Mouse (Mus musculus): ENCODE measurements around the gene Abcb7.

Gene Abcb7

DNA sequence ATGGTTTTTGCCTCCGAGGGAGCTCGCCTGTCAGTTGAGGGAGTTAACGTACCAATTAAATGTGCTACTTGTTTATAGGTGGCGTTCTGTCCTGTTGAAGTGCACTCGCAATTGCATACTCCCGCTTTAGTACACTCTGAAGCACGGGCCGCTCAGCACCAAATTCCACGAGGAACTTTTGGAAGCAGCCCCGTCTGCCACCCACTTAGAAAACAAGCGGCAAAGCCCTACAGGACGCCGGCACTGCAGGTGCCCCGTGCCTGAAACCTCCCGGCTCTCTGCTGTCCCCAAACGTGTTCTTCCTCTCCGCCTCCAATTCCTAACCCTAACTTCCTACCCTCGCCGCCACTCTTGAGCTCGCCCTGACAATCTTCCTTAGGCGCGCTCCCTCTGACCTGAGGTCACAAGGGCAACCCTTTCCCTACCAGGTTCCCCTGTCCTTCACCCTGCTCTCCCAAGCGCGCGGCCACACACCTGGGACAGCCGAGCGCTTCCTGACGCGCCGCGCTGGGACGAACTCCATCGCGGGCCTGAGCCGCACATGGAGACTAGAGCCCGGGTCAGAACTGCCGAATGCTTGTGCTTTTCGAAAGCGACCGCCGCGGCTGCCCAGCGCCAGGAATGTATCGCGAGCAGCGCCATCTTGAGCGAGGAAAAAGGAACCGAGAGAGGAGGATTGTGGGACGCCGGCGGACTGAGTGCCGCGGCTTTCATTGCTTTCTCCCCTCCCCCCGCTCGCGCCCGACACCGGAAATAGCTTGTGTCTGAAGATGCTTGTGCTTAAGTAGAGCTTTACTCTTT lies at the start of gene Abcb7:
Gene Abcb7, minus strand, starts transcription at position 674 of the 801 bp plus-strand sequence.
- DNase-seq (ENCODE audit: low spot score in 2 of 2): peak; percentile 69 to 76

DNA sequence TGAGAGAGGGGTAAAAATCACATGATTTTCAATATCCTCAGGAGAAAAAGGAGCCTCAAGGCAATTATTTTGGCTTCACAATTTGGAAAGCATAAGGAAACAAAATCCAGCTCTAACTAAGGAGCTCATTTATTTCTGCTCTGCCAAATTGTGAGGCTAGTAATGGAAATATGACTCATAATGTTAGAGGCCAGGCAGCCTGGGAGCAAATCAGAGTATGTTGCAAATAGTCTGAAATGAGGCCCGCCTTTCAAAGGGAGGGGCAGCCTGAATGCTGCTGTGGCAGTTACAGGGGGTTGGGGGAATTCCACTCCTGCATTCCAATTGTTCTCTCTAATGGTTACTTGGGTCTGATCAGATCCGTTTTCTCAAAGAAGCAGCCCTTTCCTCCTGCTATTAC lies 48.1 kb upstream of the Abcb7 start:
- DNase-seq (ENCODE audit: low spot score in 2 of 2): no peak

DNA sequence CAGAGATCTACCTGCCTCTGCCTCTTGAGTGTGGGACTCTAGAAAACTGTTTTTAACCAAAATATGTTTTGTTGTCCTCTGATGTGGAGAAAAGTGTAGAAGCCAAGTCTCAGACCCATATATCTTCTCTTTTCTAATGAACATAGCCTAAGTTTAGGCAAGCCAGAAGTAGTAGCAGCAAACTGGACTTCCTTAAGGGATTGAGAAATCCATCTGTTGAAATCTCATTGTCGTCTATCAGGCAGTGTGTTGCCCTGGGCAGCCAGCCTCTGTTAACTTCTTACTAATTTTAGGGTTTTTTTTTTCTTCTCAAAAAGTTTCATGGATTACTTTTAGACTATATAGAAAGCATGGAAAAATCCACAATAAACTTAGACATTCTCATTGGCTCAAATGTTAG lies 38.8 kb upstream of the Abcb7 start:
- DNase-seq (ENCODE audit: low spot score in 2 of 2): no peak

DNA sequence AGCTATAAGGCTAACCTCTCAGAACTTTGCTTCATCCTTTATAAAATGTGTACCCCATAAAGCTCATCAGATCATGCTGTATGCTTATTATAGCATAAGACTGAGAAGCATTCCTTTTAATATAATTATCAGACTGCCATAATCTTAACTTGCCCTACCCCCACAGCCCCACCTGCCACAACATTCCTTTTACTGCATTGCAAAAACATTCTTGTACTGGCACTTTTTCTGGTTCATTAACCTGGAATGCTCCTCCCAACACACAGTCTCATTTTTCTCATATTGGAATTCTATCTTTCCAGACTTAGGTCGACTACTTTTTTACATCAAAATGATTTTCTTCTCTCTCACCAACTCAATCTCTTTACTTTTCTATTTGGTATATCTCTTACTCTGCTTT lies 19.8 kb upstream of the Abcb7 start:
- no peak for DNase-seq (ENCODE audit: low spot score in 2 of 2)

DNA sequence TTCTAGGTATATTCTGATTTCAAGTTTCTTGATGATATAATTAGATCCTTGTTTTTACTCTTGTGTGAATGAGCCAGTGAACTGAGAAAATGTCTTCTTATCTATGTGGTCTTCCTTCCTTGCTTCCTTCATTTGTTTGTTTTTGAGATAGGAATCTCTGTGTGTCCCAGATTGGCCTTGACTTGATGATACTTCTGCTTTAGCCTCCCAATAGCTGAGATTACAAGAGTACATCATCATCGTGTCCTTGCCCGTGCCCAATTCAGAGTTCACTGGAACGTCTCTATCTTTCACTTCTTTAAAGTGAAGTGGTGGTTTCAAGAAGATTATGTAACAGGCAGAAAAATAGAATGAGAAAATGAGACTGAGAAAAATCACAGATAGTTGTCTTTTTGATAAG lies 14.5 kb upstream of the Abcb7 start:
- no peak for DNase-seq (ENCODE audit: low spot score in 2 of 2)

DNA sequence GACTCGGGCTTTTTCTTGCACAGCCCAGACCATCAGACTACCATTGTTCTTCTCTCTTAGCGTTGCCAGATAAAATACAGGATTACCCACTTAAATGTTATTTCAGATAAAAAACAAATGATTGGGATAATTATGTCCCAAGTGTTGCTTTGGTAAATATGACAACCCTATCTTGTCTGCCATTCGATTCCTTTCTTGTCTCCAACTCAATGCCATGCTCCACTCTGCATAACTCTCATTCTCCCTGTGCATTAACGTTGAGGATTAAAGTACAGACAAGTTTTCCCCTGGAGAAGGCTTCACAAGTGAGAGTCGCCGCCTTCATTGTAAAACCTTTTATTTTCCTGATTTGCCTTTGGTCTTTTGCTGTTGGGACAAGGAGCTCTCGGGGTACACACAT lies 339 bp upstream of the Abcb7 start:
- DNase-seq (ENCODE audit: low spot score in 2 of 2): no peak

DNA sequence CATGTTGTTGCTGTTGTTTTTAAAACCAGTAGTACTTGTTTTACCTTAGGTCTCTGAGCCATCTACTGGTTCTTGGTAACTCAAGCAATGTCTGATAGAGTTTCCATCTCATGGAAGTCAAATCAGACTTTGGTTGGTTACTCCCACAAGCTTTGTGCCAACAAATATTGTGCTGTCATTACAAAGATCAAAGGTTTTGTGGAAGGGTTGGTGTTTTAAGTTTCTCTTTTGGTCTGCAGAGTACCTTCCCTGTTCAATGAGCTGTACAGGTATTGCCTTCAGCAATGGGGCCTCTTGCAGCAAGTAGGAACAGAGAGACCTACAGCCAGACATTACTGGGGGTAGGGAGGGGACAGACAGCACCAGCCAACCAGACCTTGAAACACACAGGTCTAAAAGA lies 5.5 kb downstream of the Abcb7 start:
- no peak for DNase-seq (ENCODE audit: low spot score in 2 of 2)

DNA sequence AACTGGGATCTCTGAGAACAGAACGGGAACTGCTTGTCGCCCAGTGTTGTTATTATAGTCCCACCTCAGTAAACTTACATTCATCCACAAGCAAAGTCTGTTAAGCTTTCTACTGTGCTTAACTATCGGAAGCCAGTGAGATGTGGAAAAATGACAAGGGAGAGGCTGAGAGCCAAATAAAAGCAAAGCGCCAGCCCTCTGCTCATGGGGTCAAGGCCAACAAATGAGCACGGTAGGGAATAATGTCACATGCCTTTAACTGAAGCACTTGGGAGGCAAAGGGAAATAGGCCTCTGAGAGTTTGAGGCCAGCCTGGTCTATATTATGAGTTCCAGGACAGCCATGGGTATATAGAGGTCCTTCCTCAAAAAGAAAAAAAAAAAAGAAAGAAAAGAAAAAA lies 11.2 kb downstream of the Abcb7 start:
- no peak for DNase-seq (ENCODE audit: low spot score in 2 of 2)

DNA sequence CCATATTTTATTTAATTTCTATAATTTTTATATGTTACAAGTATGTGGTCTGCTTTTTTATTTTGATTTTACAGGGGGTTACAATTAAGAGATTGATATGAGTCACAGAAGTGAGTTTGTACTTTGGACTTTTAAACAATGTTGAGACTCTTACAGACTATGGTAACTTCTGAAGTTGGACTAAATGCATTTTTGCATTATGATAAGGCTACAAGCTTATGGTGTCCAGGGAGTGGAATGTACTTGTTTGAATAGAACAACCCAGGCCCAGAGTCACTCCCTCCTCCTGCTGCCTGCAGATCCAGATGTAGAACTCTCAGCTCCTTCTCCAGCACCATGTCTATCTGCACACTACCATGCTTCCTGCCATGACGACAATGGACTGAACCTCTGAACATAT lies 12.5 kb downstream of the Abcb7 start:
- DNase-seq (ENCODE audit: low spot score in 2 of 2): no peak

DNA sequence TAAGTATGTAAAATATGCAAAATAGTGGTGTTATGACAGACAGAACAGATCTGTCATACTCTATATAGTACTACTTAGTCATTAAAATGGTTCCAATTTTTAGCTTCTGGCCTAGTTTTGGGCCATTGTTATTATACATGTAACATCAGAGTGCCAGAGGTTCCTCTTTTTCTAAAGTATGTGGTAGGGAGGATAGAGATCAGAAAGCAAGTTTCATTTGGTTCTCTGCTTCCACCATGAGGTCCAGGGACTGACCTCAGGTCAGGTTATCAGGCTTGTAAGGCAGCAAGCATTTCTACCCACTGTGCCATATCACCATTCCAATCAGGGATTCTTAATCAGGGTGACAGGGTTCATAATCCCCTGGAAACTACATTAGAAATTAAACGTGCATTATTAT lies 16.1 kb downstream of the Abcb7 start:
- no peak for DNase-seq (ENCODE audit: low spot score in 2 of 2)

DNA sequence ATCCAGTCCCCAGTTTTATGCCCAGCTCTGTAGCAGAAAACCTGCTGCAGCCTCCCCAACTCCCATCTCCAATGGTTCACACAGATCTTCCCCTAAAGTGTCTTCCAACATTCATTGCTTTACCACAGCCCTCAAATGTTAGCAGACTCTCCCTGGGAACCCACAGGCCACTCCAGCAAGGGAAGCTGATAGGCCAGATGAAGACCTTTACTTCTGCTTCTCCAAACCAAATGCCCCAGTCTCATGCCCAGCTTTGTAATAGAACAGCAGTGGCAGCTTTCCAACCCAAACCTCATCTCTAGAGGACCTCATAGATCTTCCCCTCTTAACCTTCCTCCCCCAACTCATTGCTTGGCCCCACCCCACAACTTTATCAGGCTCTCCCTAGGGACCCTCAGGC lies 54.0 kb downstream of the Abcb7 start:
- no peak for DNase-seq (ENCODE audit: low spot score in 2 of 2)

DNA sequence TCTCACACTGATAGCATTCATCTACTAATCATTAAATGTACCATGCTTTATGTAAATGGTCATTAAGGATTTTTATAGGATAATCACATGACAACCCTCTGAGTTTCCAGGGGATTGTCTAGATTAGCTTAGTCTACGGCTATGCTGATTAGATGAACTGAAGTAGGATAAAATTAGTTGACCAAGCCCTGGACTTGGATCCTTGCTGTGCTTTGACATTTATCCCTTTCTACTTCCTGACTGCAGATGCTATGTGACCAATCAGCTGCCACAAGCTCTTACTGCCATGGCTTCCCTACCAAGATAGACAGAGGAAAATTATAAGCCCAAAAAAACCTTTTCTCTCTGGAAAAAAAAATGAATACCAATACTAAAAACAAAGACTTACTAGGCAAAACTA lies 57.8 kb downstream of the Abcb7 start:
- no peak for DNase-seq (ENCODE audit: low spot score in 2 of 2)

DNA sequence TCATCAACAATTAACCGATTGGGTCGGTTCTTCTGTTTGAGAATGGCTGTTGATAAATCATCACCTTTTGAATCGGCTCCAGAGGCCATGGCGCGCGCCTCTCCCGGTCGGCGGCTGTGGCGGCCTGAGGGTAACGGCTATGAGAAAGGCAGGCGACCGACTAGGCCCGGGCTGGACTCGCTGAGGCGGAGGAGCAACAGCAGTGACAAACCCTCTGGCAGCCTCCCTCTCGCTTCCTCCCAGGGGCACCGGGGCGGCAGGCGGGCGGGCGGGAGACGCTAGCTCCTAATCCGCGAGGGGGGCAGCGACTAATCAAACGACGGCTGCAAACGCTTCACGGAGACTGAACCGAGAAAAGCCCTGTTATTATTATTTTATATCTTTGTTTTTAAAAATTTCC lies 65.5 kb downstream of the Abcb7 start:
- peak in 1 of 2 experiments; percentile 3 for DNase-seq (ENCODE audit: low spot score in 2 of 2)

DNA sequence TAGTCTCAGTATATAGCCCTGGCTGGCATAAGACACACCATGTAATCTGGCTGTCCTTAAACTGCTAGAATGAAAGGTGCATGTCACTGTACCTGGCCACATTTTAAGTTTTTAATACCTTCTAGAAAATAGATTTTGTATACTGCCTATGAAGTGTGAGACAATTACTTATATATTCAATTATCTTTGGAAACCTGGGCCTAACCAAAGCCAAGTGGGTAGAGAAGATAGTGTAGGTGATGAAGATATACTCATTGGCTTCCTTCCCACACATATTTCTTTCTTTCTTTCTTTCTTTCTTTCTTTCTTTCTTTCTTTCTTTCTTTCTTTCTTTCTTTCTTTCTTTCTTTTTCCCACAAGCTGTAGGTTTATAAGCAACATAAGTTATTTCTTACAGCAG lies 121.9 kb downstream of the Abcb7 start:
- no peak for DNase-seq (ENCODE audit: low spot score in 2 of 2)

DNA sequence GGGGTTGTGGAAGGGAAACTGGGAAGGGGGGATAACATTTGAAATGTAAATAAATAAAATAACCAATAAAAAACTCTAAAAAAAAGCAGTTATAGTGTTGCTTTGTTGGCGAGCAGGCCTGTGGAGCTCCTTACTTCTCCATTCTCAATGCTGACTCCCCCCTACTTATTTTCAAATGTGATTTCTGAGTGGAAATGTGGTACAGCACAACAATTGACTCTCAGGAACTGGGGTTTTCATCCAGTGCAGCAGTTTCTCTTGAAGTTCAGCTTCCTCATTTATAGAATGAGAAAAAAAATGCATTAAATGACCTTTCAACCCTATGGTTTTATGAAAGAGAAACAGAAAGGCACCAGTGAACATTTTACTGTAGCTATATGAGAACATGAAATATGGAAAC lies 133.8 kb downstream of the Abcb7 start:
- DNase-seq (ENCODE audit: low spot score in 2 of 2): no peak

DNA sequence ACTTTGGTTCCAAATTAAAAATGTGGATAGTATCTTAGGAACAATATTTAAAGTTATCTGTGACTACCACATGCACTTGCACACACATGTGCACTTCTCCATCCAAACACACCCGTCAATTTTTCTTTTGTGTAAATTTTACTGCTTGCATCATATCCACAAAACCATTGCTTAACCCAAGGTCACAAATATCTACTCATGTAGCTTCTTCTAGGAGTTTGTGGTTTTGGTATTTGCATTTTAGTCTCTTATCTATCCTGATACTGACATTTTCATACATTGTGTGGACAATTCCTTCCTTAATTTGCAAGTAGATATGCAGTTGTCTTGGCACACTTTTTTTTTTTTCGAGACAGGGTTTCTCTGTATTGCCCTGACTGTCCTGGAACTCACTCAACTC lies 149.3 kb downstream of the Abcb7 start:
- no peak for DNase-seq (ENCODE audit: low spot score in 2 of 2)

DNA sequence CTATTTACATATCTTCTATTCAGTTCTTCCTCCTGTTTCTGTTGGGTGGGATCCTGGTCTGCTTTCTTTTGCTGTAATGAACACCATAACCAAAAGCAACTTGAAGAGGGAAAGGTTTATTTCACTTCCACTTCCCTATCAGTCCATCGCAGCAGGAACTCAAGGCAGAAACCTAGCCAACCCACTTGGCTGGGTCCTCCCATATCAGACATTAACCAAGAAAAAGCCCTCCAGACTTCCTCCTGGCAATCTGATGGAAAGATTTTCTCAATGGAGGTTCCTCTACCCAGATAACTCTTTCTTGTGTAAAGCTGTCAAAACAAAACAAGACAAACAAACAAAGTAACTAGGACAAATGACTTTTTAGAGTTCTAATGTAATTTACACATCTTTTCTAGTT lies 151.2 kb downstream of the Abcb7 start:
- DNase-seq (ENCODE audit: low spot score in 2 of 2): no peak

DNA sequence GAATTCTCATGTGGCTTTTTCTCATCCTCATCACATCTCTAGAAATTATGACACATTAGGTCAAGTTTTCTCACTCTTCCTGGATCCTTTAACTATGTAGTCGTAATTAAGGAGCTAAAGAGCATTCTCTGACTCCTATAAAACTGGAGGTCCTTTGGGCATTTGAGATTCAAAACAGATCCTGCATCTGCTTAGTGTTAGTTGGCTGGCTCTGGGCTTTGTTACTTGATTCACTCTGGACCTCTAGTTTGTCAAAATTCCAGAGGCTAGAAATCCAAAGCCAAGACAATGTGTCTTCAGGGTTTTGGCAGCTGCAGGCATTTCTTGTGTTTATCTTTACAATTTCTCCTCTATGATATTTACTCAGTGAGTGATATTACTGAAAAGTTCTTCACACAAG lies 157.1 kb downstream of the Abcb7 start:
- no peak for DNase-seq (ENCODE audit: low spot score in 2 of 2)
